12 mouse cellular contexts compared by ENCODE assay signal in the genomic region with DNA sequence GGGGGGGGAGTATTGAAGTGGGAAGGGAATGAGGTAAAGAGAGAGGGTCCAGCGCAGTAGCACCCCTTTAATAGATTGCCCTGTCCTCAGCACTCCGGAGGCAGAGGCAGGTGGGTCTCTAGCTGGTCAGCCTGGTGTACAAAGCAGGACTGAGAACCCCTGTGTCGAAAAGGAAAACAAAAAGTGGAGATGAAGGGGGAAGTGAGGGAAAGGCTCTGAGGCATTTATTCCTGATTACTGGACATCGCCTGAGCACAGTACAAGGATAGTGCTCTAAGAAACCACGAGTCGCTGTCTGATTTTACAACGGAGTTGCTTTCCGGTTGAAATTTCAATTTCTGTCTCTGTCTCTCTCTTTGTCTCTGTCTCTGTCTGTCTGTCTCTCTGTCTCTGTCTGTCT. TPM values are rescaled to one million over a fixed set of nuclear protein-coding genes. Genes with fewer than 3 reads are reported as not detected.
DNase-seq lines count a peak whose midpoint lies in the region; ATAC-seq and TF ChIP-seq lines count a peak whose summit lies in the region.
"Had no signal": no experiment of that assay in that cellular context is flagged by ENCODE, and none has a peak within 500 bp of the region (broad histone marks: within the 10 kb centered on the region; RNA-seq: fewer than 3 reads in every experiment).

No protein-coding gene starts in this region.

- peaks cover 97% of the 10 kb centered on the region for H3K27me3 ChIP-seq in hindbrain, embryonic 10.5 days (ENCODE audit: insufficient read depth, poor library complexity, severe bottlenecking)
- H3K27me3 ChIP-seq in hindbrain, embryonic 16.5 days (replicated peaks; ENCODE audit: control insufficient read depth, insufficient read depth, low read length) = peaks cover 52% of the 10 kb centered on the region
- peaks cover 89% of the 10 kb centered on the region for H3K27me3 ChIP-seq in liver, postnatal 0 days (ENCODE audit: insufficient read depth, low read length)
- H3K27me3 ChIP-seq in thymus, adult 2 months (ENCODE audit: control insufficient read depth, insufficient read depth, low read length) = peaks cover 39% of the 10 kb centered on the region

- WGBS in hindbrain, embryonic 10.5 days = 4% methylated on average over 8 of the region's 8 CpGs
- 5% methylated on average over 8 of the region's 8 CpGs for WGBS in hindbrain, embryonic 16.5 days
- WGBS in liver, postnatal 0 days (ENCODE audit: insufficient replicate concordance) = 10% methylated on average over 8 of the region's 8 CpGs
- 6% methylated on average over 8 of the region's 8 CpGs for WGBS in thymus, adult 2 months

- no peak for TF ChIP-seq POLR2A in thymus, adult 2 months (IDR thresholded peaks at IDR 0.05; ENCODE audit: control insufficient read depth, extremely low read depth, insufficient read depth, low read length, poor library complexity)

- DNase-seq in hindbrain, embryonic 10.5 days (ENCODE audit: low spot score) = peak; percentile 24
- DNase-seq in retina, postnatal 1 day = peak; percentile 8
- DNase-seq in retina, embryonic 14.5 days (ENCODE audit: low spot score) = no peak
- no peak for DNase-seq in liver, postnatal 0 days
- DNase-seq in thymus, adult 2 months = no peak
- DNase-seq in urinary bladder, postnatal 36 days (ENCODE audit: low spot score in 2 of 2) = no peak
- DNase-seq: gastrocnemius, adult 2 months; lung, embryonic 14.5 days; thymus, adult 18-20 months had no signal

- no peaks in the 10 kb centered on the region for H3K36me3 ChIP-seq in hindbrain, embryonic 10.5 days
- H3K36me3 ChIP-seq in hindbrain, embryonic 16.5 days (ENCODE audit: control insufficient read depth, insufficient read depth, low read length) = no peaks in the 10 kb centered on the region
- H3K36me3 ChIP-seq in liver, postnatal 0 days (replicated peaks; ENCODE audit: insufficient read depth, low read length) = no peaks in the 10 kb centered on the region
- no peaks in the 10 kb centered on the region for H3K36me3 ChIP-seq in thymus, adult 2 months (ENCODE audit: control insufficient read depth, insufficient read depth, low read length)

- TF ChIP-seq CTCF in liver, postnatal 0 days (IDR thresholded peaks at IDR 0.05; ENCODE audit: low read depth) = no peak
- no peak for TF ChIP-seq CTCF in thymus, adult 2 months (IDR thresholded peaks at IDR 0.05; ENCODE audit: borderline replicate concordance, control insufficient read depth, extremely low read depth, insufficient read depth, low read length, poor library complexity)

- peaks cover 18% of the 10 kb centered on the region for H3K4me1 ChIP-seq in hindbrain, embryonic 10.5 days (replicated peaks)
- H3K4me1 ChIP-seq in hindbrain, embryonic 16.5 days (ENCODE audit: control insufficient read depth, insufficient read depth, low read depth, low read length) = no peaks in the 10 kb centered on the region
- peaks cover 6% of the 10 kb centered on the region for H3K4me1 ChIP-seq in liver, postnatal 0 days (ENCODE audit: insufficient read depth)
- H3K4me1 ChIP-seq in thymus, adult 2 months (replicated peaks; ENCODE audit: control insufficient read depth, insufficient read depth, low read length) = peaks cover 18% of the 10 kb centered on the region

- H3K4me2 ChIP-seq in hindbrain, embryonic 16.5 days (ENCODE audit: low read length) = no peak overlapping the region
- H3K4me2 ChIP-seq in liver, postnatal 0 days (ENCODE audit: low read depth, low read length) = peak overlapping the region; percentile 69; the same call in 1 of the 2 replicates

- TF ChIP-seq EP300 in liver, postnatal 0 days (IDR thresholded peaks at IDR 0.05; ENCODE audit: low read depth) = no peak

- H3K9me3 ChIP-seq in hindbrain, embryonic 10.5 days = peaks cover 3% of the 10 kb centered on the region; the same call in 1 of the 2 replicates
- no peaks in the 10 kb centered on the region for H3K9me3 ChIP-seq in hindbrain, embryonic 16.5 days (ENCODE audit: control insufficient read depth, low read length)
- H3K9me3 ChIP-seq in liver, postnatal 0 days (ENCODE audit: low read length) = no peaks in the 10 kb centered on the region

- no peak overlapping the region for H3K27ac ChIP-seq in hindbrain, embryonic 10.5 days
- H3K27ac ChIP-seq in hindbrain, embryonic 16.5 days (ENCODE audit: low read depth, low read length) = no peak overlapping the region
- no peak overlapping the region for H3K27ac ChIP-seq in liver, postnatal 0 days (ENCODE audit: low read depth)
- H3K27ac ChIP-seq in thymus, adult 2 months (ENCODE audit: control insufficient read depth, insufficient read depth, low read length) = no peak overlapping the region
- H3K27ac ChIP-seq: gastrocnemius, adult 2 months; hindbrain, postnatal 0 days had no signal

- no peak for ATAC-seq in hindbrain, embryonic 16.5 days
- no peak for ATAC-seq in liver, postnatal 0 days
- ATAC-seq: hindbrain, postnatal 0 days had no signal

- no peak overlapping the region for H3K4me3 ChIP-seq in hindbrain, embryonic 10.5 days
- no peak overlapping the region for H3K4me3 ChIP-seq in hindbrain, embryonic 16.5 days (ENCODE audit: low read length)
- no peak overlapping the region for H3K4me3 ChIP-seq in liver, postnatal 0 days (ENCODE audit: low read depth, low read length)
- no peak overlapping the region for H3K4me3 ChIP-seq in thymus, adult 2 months (ENCODE audit: control insufficient read depth, insufficient read depth, low read length)

- H3K9ac ChIP-seq in hindbrain, embryonic 16.5 days (ENCODE audit: low read depth, low read length) = no peak overlapping the region
- no peak overlapping the region for H3K9ac ChIP-seq in liver, postnatal 0 days (replicated peaks)
- H3K9ac ChIP-seq: lung, embryonic 14.5 days had no signal

RNA-seq across cellular contexts. Expression of a gene that starts 0.4 kb away (rescaled TPM):
- 14.2 and 16.8 TPM in 2 replicates for polyA plus RNA-seq in hindbrain, embryonic 10.5 days (2016; fragmentation: Nextera tagmentation; extraction: Ambion mirVana)
- 27.2 and 33.8 TPM in 2 replicates for polyA plus RNA-seq in hindbrain, embryonic 16.5 days (2015; fragmentation: Nextera tagmentation; extraction: Ambion mirVana)
- polyA plus RNA-seq in liver, postnatal 0 days (2015; fragmentation: Nextera tagmentation; extraction: Ambion mirVana) = 1.1 and 1.3 TPM in 2 replicates
- 87.2 and 126 TPM in 2 replicates for polyA plus RNA-seq in thymus, adult 2 months (2012; rRNA removed)

RNA-seq across cellular contexts. Expression of a gene that starts 0.9 kb away (rescaled TPM):
- polyA plus RNA-seq in hindbrain, embryonic 10.5 days (2016; fragmentation: Nextera tagmentation; extraction: Ambion mirVana) = 0.54 TPM in 1 of 2 replicates, not detected in the other
- polyA plus RNA-seq in hindbrain, embryonic 16.5 days (2015; fragmentation: Nextera tagmentation; extraction: Ambion mirVana) = 0.35 and 1.1 TPM in 2 replicates
- not detected in 2 replicates for polyA plus RNA-seq in liver, postnatal 0 days (2015; fragmentation: Nextera tagmentation; extraction: Ambion mirVana)
- polyA plus RNA-seq in thymus, adult 2 months (2012; rRNA removed) = not detected in 2 replicates
- polyA plus RNA-seq: large intestine, adult 2 months; lung, embryonic 14.5 days had no signal

RNA-seq across cellular contexts. Expression of a gene that starts 9.2 kb away (rescaled TPM):
- polyA plus RNA-seq in hindbrain, embryonic 10.5 days (2016; fragmentation: Nextera tagmentation; extraction: Ambion mirVana) = 0.75 and 1.0 TPM in 2 replicates
- polyA plus RNA-seq in hindbrain, embryonic 16.5 days (2015; fragmentation: Nextera tagmentation; extraction: Ambion mirVana) = 0.28 and 0.47 TPM in 2 replicates
- not detected in 2 replicates for polyA plus RNA-seq in liver, postnatal 0 days (2015; fragmentation: Nextera tagmentation; extraction: Ambion mirVana)
- not detected in 2 replicates for polyA plus RNA-seq in thymus, adult 2 months (2012; rRNA removed)
- polyA plus RNA-seq: large intestine, adult 2 months; lung, embryonic 14.5 days had no signal

Comparison
In these comparisons a context has a peak if more than half of its experiments do, and no peak if none do; other contexts are left out.
1. DNase-seq: peak in hindbrain, embryonic 10.5 days (single experiment) and retina, postnatal 1 day (single experiment); none in retina, embryonic 14.5 days (single experiment), liver, postnatal 0 days (single experiment), thymus, adult 2 months (single experiment) and urinary bladder, postnatal 36 days (0 of 2).